Mouse (Mus musculus): ENCODE measurements at regions not wholly inside any gene's neighbourhood (a gene's known extent, or its start where the extent isn't known, plus 50 kb on each side); places are given as distances from the start of the nearest gene placed in this dataset.
A peak's percentile ranks its signal among the peaks of the same experiment; 100 is the strongest.

DNA sequence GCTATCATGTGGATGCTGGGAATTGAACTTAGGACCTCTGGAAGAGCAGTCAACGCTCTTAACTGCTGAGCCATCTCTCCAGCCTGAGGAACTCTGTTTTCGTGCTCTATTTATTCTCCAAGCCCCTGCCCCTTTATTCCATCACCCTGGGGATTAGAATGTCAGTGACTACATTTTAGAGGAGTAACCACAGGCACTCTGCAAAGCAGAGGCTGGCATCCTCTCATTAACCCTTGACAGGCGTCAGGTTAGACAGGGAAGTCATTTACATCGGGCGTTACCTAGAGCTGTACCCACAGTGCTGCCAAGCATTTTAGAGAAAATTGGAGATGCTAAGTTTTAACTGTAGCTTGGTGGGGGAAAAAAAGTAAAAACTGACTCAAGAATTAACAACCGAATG is 105.4 kb upstream of the Krr1 start:
- 0 out of 2 replicates have a peak, but pooled peaks cover 3% of the 10 kb centered on the region for H3K9me3 ChIP-seq (replicated peaks; ENCODE audit: control insufficient read depth, low read length)
- no peak overlapping the region for H3K4me2 ChIP-seq (ENCODE audit: low read depth, low read length)
- no peak overlapping the region for H3K27ac ChIP-seq (ENCODE audit: low read length)
- no peak overlapping the region for H3K4me3 ChIP-seq (ENCODE audit: low read length)
- H3K4me1 ChIP-seq (ENCODE audit: control insufficient read depth, insufficient read depth, low read length): peaks cover 4% of the 10 kb centered on the region; the same call in 1 of the 2 replicates
- 60% methylated on average over 6 of the region's 6 CpGs for WGBS
- no peak for ATAC-seq (replicated peaks; ENCODE audit: extremely low read depth, insufficient read depth, low FRiP score)
- H3K9ac ChIP-seq (ENCODE audit: low read length): no peak overlapping the region
- H3K27me3 ChIP-seq (ENCODE audit: control insufficient read depth, insufficient read depth, low read length): no peaks in the 10 kb centered on the region
- no peaks in the 10 kb centered on the region for H3K36me3 ChIP-seq (ENCODE audit: control insufficient read depth, insufficient read depth)

DNA sequence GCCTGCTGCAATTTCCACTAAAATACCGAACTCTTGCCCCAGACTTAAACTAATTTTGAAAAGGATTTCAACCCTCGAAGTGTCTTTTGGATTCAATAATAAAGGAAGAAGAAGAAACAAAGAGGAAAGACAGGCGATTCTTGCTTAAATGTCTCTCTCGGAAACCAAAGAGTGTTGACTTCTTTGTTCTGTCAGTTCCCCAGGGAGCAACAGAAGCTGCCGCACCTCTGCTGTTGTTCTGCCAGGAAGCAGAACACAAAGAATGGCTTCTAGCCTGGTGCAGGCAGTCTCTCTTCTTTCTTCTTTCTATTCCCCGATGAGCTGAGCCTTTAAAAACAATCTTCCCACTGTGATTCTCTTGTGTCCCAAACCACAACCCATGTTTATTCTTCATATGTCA is 104.9 kb upstream of the Krr1 start:
- WGBS: 20% methylated on average over 6 of the region's 6 CpGs
- Histone ChIP-seq H3K4me3 (ENCODE audit: low read length) (no peak overlapping the region), H3K27me3 (ENCODE audit: control insufficient read depth, insufficient read depth, low read length) (no peaks in the 10 kb centered on the region), H3K4me2 (ENCODE audit: low read depth, low read length) (no peak overlapping the region), H3K4me1 (ENCODE audit: control insufficient read depth, insufficient read depth, low read length) (peaks cover 4% of the 10 kb centered on the region; the same call in 1 of the 2 replicates), H3K36me3 (ENCODE audit: control insufficient read depth, insufficient read depth) (no peaks in the 10 kb centered on the region), H3K9ac (ENCODE audit: low read length) (no peak overlapping the region), H3K9me3 (replicated peaks; ENCODE audit: control insufficient read depth, low read length) (0 out of 2 replicates have a peak, but pooled peaks cover 3% of the 10 kb centered on the region), H3K27ac (ENCODE audit: low read length) (no peak overlapping the region)
- ATAC-seq (replicated peaks; ENCODE audit: extremely low read depth, insufficient read depth, low FRiP score): no peak

DNA sequence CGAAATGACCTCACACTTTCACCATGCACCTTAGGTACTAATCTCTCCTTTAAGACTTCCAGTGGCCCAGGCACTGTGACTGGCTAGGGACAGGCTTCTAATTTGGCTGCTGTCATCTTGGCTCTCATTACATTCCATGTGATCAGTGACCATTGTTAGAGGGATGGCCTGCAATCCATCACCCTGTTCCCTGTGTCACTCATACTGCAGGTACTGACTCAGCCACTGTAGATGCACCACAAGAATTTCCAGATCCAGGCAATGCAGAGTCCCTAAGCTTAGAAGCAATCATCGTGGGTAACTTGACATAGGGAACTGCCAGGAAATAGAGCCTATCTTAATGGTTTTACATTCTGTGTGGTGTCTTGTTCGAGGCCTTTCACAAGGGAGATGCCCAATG is 92.1 kb upstream of the Krr1 start:
- Histone ChIP-seq H3K27me3 (ENCODE audit: control insufficient read depth, insufficient read depth, low read length) (no peaks in the 10 kb centered on the region), H3K4me3 (ENCODE audit: low read length) (no peak overlapping the region), H3K4me2 (ENCODE audit: low read depth, low read length) (no peak overlapping the region), H3K36me3 (ENCODE audit: control insufficient read depth, insufficient read depth) (no peaks in the 10 kb centered on the region), H3K9ac (ENCODE audit: low read length) (no peak overlapping the region), H3K4me1 (ENCODE audit: control insufficient read depth, insufficient read depth, low read length) (no peaks in the 10 kb centered on the region), H3K27ac (ENCODE audit: low read length) (no peak overlapping the region), H3K9me3 (replicated peaks; ENCODE audit: control insufficient read depth, low read length) (no peaks in the 10 kb centered on the region)
- 50% methylated on average over 3 of the region's 3 CpGs for WGBS
- ATAC-seq (replicated peaks; ENCODE audit: extremely low read depth, insufficient read depth, low FRiP score): no peak

DNA sequence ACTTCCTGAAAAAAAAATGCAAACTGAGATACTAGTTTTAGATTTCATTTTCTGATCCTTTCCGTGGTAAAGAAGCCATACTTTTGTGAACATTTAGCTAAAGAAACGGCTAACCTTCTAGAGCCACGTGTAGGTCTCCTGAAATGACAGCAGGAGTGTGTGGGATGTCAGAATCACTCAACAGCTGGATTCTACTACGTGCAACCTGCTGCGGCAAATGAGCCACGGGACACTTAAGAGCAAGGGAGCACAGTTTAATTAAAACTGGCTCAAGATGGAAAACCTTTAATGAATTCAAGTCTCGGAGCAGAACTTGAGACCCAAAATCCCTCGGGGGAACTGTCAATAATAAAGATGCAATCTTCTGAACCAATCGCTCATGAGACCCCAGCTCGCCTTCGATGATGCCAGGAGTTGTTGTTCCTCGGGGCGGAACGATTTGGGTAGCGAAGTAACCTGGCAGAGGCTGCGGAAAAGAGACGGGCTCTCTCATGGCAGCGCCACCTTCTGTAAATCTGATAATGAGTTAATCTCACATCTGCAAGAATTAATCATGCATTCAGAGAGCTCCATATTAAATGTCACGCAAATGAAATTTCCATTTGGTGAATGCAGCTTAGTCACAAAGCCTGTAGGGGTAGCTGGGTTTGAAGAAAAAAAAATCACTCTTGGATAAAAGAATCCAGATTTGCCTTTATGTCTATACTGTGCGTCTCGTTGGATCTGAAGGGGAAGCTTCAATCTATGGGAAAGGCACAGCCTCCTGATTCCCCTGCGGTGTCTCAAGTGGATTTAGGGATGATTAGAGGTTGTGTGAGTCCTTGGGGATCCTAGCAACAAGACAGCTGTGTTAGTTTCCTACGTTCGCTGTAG is 90.9 kb upstream of the Krr1 start:
- Histone ChIP-seq H3K9ac (ENCODE audit: low read length) (no peak overlapping the region), H3K27ac (ENCODE audit: low read length) (no peak overlapping the region), H3K4me3 (ENCODE audit: low read length) (no peak overlapping the region), H3K4me2 (ENCODE audit: low read depth, low read length) (no peak overlapping the region), H3K9me3 (replicated peaks; ENCODE audit: control insufficient read depth, low read length) (no peaks in the 10 kb centered on the region), H3K36me3 (ENCODE audit: control insufficient read depth, insufficient read depth) (no peaks in the 10 kb centered on the region), H3K4me1 (ENCODE audit: control insufficient read depth, insufficient read depth, low read length) (no peaks in the 10 kb centered on the region), H3K27me3 (ENCODE audit: control insufficient read depth, insufficient read depth, low read length) (no peaks in the 10 kb centered on the region)
- 75% methylated on average over 24 of the region's 24 CpGs for WGBS
- ATAC-seq (replicated peaks; ENCODE audit: extremely low read depth, insufficient read depth, low FRiP score): no peak

DNA sequence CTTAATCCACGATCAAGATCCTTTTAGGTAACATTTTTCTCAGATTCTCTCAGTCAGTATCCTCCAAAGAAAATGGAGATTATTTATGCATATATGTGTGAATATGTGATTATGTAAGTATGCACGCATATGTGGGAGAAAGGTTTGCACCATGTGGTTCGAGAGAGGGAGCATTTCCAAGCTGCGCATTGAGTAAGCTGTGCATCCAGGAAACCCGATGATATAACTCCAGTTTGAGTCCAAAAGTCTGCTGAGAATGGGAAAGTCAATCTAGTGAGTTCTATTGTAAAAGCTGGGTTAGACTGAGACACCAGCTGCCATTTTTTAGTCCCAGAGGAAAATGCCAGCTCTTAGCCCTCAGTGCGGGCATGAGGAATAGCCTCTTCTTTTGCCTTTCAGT is 89.9 kb upstream of the Krr1 start:
- 93% methylated on average over 6 of the region's 6 CpGs for WGBS

DNA sequence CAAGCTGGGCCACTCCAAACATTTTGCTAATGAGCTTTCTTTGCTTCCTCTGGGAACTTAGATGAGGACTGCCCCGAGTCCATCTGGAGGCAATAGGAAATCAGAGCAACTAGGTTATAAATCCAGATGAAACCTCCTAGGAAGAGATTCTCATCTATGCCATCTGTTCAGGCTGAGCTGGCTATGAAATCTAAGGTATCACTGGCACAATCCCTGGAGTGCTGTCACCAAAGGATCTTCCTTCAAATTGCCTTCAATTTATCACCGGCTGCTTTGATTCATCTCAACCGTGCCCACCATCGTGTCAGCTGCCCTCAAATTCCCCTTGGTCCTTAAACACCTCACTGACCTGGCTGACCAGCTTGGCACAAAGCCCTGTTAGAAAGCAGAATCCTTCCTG is 87.8 kb upstream of the Krr1 start:
- Histone ChIP-seq H3K36me3 (ENCODE audit: control insufficient read depth, insufficient read depth) (no peaks in the 10 kb centered on the region), H3K4me2 (ENCODE audit: low read depth, low read length) (no peak overlapping the region), H3K9ac (ENCODE audit: low read length) (no peak overlapping the region), H3K27ac (ENCODE audit: low read length) (no peak overlapping the region), H3K4me3 (ENCODE audit: low read length) (no peak overlapping the region), H3K4me1 (ENCODE audit: control insufficient read depth, insufficient read depth, low read length) (no peaks in the 10 kb centered on the region), H3K9me3 (replicated peaks; ENCODE audit: control insufficient read depth, low read length) (no peaks in the 10 kb centered on the region), H3K27me3 (ENCODE audit: control insufficient read depth, insufficient read depth, low read length) (no peaks in the 10 kb centered on the region)
- WGBS: 83% methylated on average over 4 of the region's 4 CpGs
- no peak for ATAC-seq (replicated peaks; ENCODE audit: extremely low read depth, insufficient read depth, low FRiP score)

More for the DNA sequence above, 89.9 kb upstream of the Krr1 start:
- no peak overlapping the region for H3K9ac ChIP-seq (ENCODE audit: low read length)
- no peak for ATAC-seq (replicated peaks; ENCODE audit: extremely low read depth, insufficient read depth, low FRiP score)
- H3K4me2 ChIP-seq (ENCODE audit: low read depth, low read length): no peak overlapping the region
- H3K27ac ChIP-seq (ENCODE audit: low read length): no peak overlapping the region
- H3K4me3 ChIP-seq (ENCODE audit: low read length): no peak overlapping the region
- H3K36me3 ChIP-seq (ENCODE audit: control insufficient read depth, insufficient read depth): no peaks in the 10 kb centered on the region
- H3K9me3 ChIP-seq (replicated peaks; ENCODE audit: control insufficient read depth, low read length): no peaks in the 10 kb centered on the region
- no peaks in the 10 kb centered on the region for H3K4me1 ChIP-seq (ENCODE audit: control insufficient read depth, insufficient read depth, low read length)
- H3K27me3 ChIP-seq (ENCODE audit: control insufficient read depth, insufficient read depth, low read length): no peaks in the 10 kb centered on the region

DNA sequence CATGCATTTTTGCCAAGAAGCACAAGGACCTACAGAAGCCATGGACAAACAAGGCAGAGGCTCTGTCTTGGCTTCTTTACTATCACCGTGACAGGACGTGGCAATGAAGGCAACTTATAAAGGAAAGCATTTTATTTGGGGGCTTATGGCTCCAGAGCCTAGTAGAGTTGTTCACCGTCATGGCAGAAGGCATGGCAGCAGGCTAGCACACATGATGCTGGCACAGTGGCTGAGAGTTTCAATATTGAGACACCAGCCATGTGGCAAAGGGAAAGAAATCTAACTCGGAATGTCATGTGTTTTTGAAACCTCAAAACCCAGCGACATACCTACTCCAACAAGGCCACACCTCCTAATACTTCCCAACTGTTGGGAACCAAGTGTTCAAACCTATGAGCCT is 83.4 kb upstream of the Krr1 start:
- WGBS: 91% methylated on average over 5 of the region's 5 CpGs

DNA sequence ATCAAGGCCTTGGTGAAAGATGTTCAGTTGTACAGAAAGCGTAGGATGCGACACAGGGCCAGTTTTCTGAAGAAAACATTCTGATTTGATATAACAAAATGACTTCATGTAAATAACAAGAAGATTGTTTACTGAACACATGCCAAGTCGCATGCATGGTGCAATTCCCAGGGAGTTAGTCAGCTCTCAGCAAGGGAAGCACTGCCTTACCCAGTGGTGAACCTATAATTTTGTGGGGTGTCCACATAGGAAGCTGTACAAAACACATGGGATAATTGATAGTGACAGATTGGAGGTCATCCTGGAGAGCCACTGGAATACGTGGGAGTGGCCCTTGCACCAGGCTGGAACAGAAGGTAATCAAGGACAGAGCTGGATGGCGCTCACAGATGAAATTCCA is 79.0 kb upstream of the Krr1 start:
- 77% methylated on average over 5 of the region's 5 CpGs for WGBS
- Histone ChIP-seq H3K4me1 (ENCODE audit: control insufficient read depth, insufficient read depth, low read length) (peaks cover 6% of the 10 kb centered on the region; the same call in 1 of the 2 replicates), H3K4me3 (ENCODE audit: low read length) (no peak overlapping the region), H3K4me2 (ENCODE audit: low read depth, low read length) (no peak overlapping the region), H3K9me3 (replicated peaks; ENCODE audit: control insufficient read depth, low read length) (no peaks in the 10 kb centered on the region), H3K27me3 (ENCODE audit: control insufficient read depth, insufficient read depth, low read length) (no peaks in the 10 kb centered on the region), H3K36me3 (ENCODE audit: control insufficient read depth, insufficient read depth) (no peaks in the 10 kb centered on the region), H3K9ac (ENCODE audit: low read length) (no peak overlapping the region), H3K27ac (ENCODE audit: low read length) (0 out of 2 replicates have a peak overlapping the region, but pooled peaks have one; percentile 48)
- ATAC-seq (replicated peaks; ENCODE audit: extremely low read depth, insufficient read depth, low FRiP score): no peak; the same call in 1 of the 2 replicates

More for the DNA sequence above, 83.4 kb upstream of the Krr1 start:
- no peak overlapping the region for H3K9ac ChIP-seq (ENCODE audit: low read length)
- no peaks in the 10 kb centered on the region for H3K36me3 ChIP-seq (ENCODE audit: control insufficient read depth, insufficient read depth)
- no peak for ATAC-seq (replicated peaks; ENCODE audit: extremely low read depth, insufficient read depth, low FRiP score)
- no peak overlapping the region for H3K4me3 ChIP-seq (ENCODE audit: low read length)
- no peaks in the 10 kb centered on the region for H3K4me1 ChIP-seq (ENCODE audit: control insufficient read depth, insufficient read depth, low read length)
- H3K27ac ChIP-seq (ENCODE audit: low read length): no peak overlapping the region
- H3K27me3 ChIP-seq (ENCODE audit: control insufficient read depth, insufficient read depth, low read length): no peaks in the 10 kb centered on the region
- no peak overlapping the region for H3K4me2 ChIP-seq (ENCODE audit: low read depth, low read length)
- H3K9me3 ChIP-seq (replicated peaks; ENCODE audit: control insufficient read depth, low read length): no peaks in the 10 kb centered on the region

DNA sequence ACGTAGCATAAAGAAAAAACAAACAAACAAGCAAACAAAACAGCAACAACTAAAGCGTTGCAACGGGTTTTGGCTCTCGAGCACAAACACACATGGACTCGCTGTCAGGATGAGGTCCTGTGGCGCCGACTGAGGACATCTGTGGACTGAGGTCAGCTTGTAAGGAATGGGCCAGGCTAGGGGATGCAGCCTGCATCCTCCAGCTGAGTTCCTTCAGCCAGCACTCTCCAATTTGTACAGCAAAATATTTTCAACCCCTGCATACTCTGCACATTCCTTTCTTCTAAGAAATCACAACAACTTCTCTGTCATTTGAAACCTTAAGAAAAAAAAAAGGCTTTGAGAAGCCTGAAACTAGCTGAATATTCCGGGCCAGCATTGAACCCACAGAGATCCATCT is 78.5 kb upstream of the Krr1 start:
- peak overlapping the region; percentile 48; the same call in 1 of the 2 replicates for H3K27ac ChIP-seq (ENCODE audit: low read length)
- H3K4me3 ChIP-seq (ENCODE audit: low read length): no peak overlapping the region
- no peaks in the 10 kb centered on the region for H3K9me3 ChIP-seq (replicated peaks; ENCODE audit: control insufficient read depth, low read length)
- peak; percentile 55; the same call in 1 of the 2 replicates for ATAC-seq (replicated peaks; ENCODE audit: extremely low read depth, insufficient read depth, low FRiP score)
- H3K4me2 ChIP-seq (ENCODE audit: low read depth, low read length): no peak overlapping the region
- H3K27me3 ChIP-seq (ENCODE audit: control insufficient read depth, insufficient read depth, low read length): no peaks in the 10 kb centered on the region
- H3K9ac ChIP-seq (ENCODE audit: low read length): no peak overlapping the region
- H3K4me1 ChIP-seq (ENCODE audit: control insufficient read depth, insufficient read depth, low read length): peaks cover 6% of the 10 kb centered on the region; the same call in 1 of the 2 replicates
- no peaks in the 10 kb centered on the region for H3K36me3 ChIP-seq (ENCODE audit: control insufficient read depth, insufficient read depth)
- WGBS: 61% methylated on average over 8 of the region's 8 CpGs

Data from heart, embryonic 16.5 days (tissue).